Mouse (Mus musculus) ES-Bruce4 (cell line): ENCODE measurements around the gene Tmem260.

Source experiments
- CTCF ChIP-seq: IDR thresholded peaks from one replicate; pipeline ENCODE4 v1.8.1; 2011; ENCODE audit warnings: low read depth, low read length
- EP300 ChIP-seq: IDR thresholded peaks from 2 replicates; pipeline ENCODE4 v1.6.1; 2011; ENCODE audit warnings: low read depth, low read length; ENCODE audit not compliant: insufficient read depth
- POLR2A ChIP-seq: IDR thresholded peaks from one replicate; pipeline ENCODE4 v1.8.1; 2011; ENCODE audit warnings: low read length; ENCODE audit not compliant: insufficient read depth

- TF ChIP-seq POLR2A = no peak
- no peak for TF ChIP-seq CTCF
- no peak for TF ChIP-seq EP300
These were observed 99.2 kb downstream of the Tmem260 start for GRCm38 (mm10) chr14:48545166-48545565.
